Mouse (Mus musculus) testis, adult 2 months (tissue): ENCODE results near the gene Pnpla7.

Experiments
- CTCF ChIP-seq: fragments of 200-500 bp; IDR thresholded peaks from 2 replicates; pipeline ENCODE4 v1.5.1; 2012; ENCODE audit warnings: low read depth, mild to moderate bottlenecking, inconsistent platforms, low read length, moderate library complexity; ENCODE audit not compliant: control insufficient read depth, insufficient read depth, insufficient replicate concordance
- POLR2A ChIP-seq: fragments of 200-500 bp; IDR thresholded peaks from 2 replicates; pipeline ENCODE4 v1.6.1; 2012; ENCODE audit warnings: low read depth, mild to moderate bottlenecking, inconsistent platforms, low read length, moderate library complexity; ENCODE audit not compliant: control insufficient read depth

GRCm38 (mm10) chr2:24952537-24953055 lies 23.2 kb upstream of the Pnpla7 start:
- TF ChIP-seq CTCF (no peak), POLR2A (no peak)
